ENCODE assay signal across 11 mouse cellular contexts in the genomic region with DNA sequence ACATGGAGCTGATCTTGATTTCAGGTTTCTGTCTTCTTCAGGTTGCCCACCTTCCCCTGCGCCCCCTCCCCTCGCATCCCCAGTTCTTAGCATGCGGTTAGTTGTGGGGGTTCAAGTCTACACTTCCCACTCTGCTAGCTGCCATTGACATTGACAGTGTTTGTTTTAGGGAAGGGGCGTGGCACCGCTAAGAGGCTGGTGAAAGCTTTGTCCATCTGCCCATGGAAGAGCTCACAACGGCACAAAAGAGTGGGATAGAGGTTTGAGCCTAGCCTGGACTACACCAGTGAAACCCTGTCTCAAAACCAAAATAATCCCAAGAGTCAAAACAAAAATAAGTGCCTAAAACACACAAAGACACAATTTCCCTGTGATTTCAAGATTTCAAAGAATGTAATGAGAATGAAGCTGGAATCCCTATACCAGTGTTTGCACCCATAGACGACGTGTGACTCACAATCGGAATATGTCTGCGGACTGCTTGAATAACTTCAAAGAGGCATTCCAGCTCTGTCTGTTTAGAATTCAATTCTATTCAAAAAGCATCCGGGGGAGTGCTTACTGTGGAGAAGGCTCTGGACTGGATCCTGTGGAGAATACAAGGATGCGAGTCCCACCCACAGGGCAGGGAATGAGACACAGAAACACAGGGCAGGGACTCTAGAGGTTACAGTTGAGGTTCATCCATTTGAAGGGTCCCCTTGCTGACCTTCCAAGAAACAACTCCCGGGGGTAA.
A peak's percentile ranks its signal among the peaks of the same experiment; 100 is the strongest.
DNase-seq lines count a peak whose midpoint lies in the region; ATAC-seq and TF ChIP-seq lines count a peak whose summit lies in the region.
"Had no signal": no experiment of that assay in that cellular context is flagged by ENCODE, and none has a peak within 500 bp of the region (broad histone marks: within the 10 kb centered on the region; RNA-seq: fewer than 3 reads in every experiment).

No protein-coding gene starts in this region.

- no peak for TF ChIP-seq CTCF in Patski (IDR thresholded peaks at IDR 0.05)

- H3K9me3 ChIP-seq in embryonic facial prominence, embryonic 14.5 days (ENCODE audit: control insufficient read depth, low read length) = no peaks in the 10 kb centered on the region
- no peaks in the 10 kb centered on the region for H3K9me3 ChIP-seq in embryonic facial prominence, embryonic 10.5 days
- H3K9me3 ChIP-seq in midbrain, embryonic 12.5 days = no peaks in the 10 kb centered on the region
- H3K9me3 ChIP-seq: limb, embryonic 13.5 days had no signal

- in situ Hi-C loops in Patski (cut with MboI; ENCODE audit: low pct_unique_long_range_greater_than_20kb) = no loop called here

- H3K9ac ChIP-seq in embryonic facial prominence, embryonic 14.5 days (ENCODE audit: low read depth, low read length) = no peak overlapping the region
- H3K9ac ChIP-seq in midbrain, embryonic 12.5 days (replicated peaks) = no peak overlapping the region
- H3K9ac ChIP-seq: limb, embryonic 13.5 days had no signal

- DNase-seq in embryonic facial prominence, embryonic 14.5 days (ENCODE audit: low spot score) = peak; percentile 5
- DNase-seq in embryonic facial prominence, embryonic 10.5 days (ENCODE audit: low spot score) = no peak
- peak; percentile 4 for DNase-seq in Patski (ENCODE audit: low read depth, low spot score)
- peak; percentile 36 to 40 for DNase-seq in frontal cortex, postnatal 36 days (ENCODE audit: low spot score in 2 of 2)
- DNase-seq in heart, adult 18-20 months = no peak
- no peak for DNase-seq in ovary, postnatal 14 days (ENCODE audit: low spot score)
- DNase-seq: kidney, postnatal 36 days; lung, postnatal 36 days had no signal

- H3K4me3 ChIP-seq in embryonic facial prominence, embryonic 14.5 days (ENCODE audit: low read depth, low read length) = no peak overlapping the region
- H3K4me3 ChIP-seq in embryonic facial prominence, embryonic 10.5 days = no peak overlapping the region
- no peak overlapping the region for H3K4me3 ChIP-seq in midbrain, embryonic 12.5 days
- H3K4me3 ChIP-seq: limb, embryonic 13.5 days had no signal

- no peaks in the 10 kb centered on the region for H3K4me1 ChIP-seq in embryonic facial prominence, embryonic 14.5 days (ENCODE audit: control insufficient read depth, insufficient read depth, low read length)
- peaks cover 22% of the 10 kb centered on the region for H3K4me1 ChIP-seq in embryonic facial prominence, embryonic 10.5 days
- peaks cover 31% of the 10 kb centered on the region for H3K4me1 ChIP-seq in midbrain, embryonic 12.5 days

- no peak overlapping the region for H3K27ac ChIP-seq in embryonic facial prominence, embryonic 14.5 days (replicated peaks; ENCODE audit: low read depth, low read length)
- H3K27ac ChIP-seq in embryonic facial prominence, embryonic 10.5 days (replicated peaks) = no peak overlapping the region
- H3K27ac ChIP-seq in midbrain, embryonic 12.5 days (replicated peaks) = peak overlapping the region; percentile 67
- H3K27ac ChIP-seq: limb, embryonic 13.5 days had no signal

- POLR2A ChIA-PET in Patski (lab: Charles Lee) = no interaction called here

- ATAC-seq in embryonic facial prominence, embryonic 14.5 days (ENCODE audit: low read depth) = no peak
- ATAC-seq in Patski = peak; percentile 47
- ATAC-seq in midbrain, embryonic 12.5 days (ENCODE audit: low FRiP score, low read depth) = peak; percentile 41; the same call in 1 of the 2 replicates
- no peak for ATAC-seq in activated CD4-positive, CD25-positive, alpha-beta regulatory T cell, adult 4 months

- WGBS in embryonic facial prominence, embryonic 14.5 days = 62% methylated on average over 13 of the region's 13 CpGs
- WGBS in embryonic facial prominence, embryonic 10.5 days = 69% methylated on average over 13 of the region's 13 CpGs
- 23% methylated on average over 13 of the region's 13 CpGs for WGBS in midbrain, embryonic 12.5 days

- CTCF ChIA-PET in Patski (lab: Charles Lee) = no interaction called here

- no peak overlapping the region for H3K4me2 ChIP-seq in embryonic facial prominence, embryonic 14.5 days (ENCODE audit: low read depth, low read length)
- H3K4me2 ChIP-seq in midbrain, embryonic 12.5 days (replicated peaks) = no peak overlapping the region
- H3K4me2 ChIP-seq: limb, embryonic 13.5 days had no signal

- 0 out of 2 replicates have a peak, but pooled peaks cover 5% of the 10 kb centered on the region for H3K27me3 ChIP-seq in embryonic facial prominence, embryonic 14.5 days (replicated peaks; ENCODE audit: control insufficient read depth, insufficient read depth, low read length)
- peaks cover 27% of the 10 kb centered on the region for H3K27me3 ChIP-seq in embryonic facial prominence, embryonic 10.5 days (replicated peaks; ENCODE audit: low read depth, poor library complexity, severe bottlenecking)
- peaks cover 4% of the 10 kb centered on the region for H3K27me3 ChIP-seq in Patski
- peaks cover 6% of the 10 kb centered on the region; the same call in 1 of the 2 replicates for H3K27me3 ChIP-seq in midbrain, embryonic 12.5 days

- H3K36me3 ChIP-seq in embryonic facial prominence, embryonic 14.5 days (ENCODE audit: control insufficient read depth, insufficient read depth, low read length) = no peaks in the 10 kb centered on the region
- no peaks in the 10 kb centered on the region for H3K36me3 ChIP-seq in embryonic facial prominence, embryonic 10.5 days (replicated peaks)
- H3K36me3 ChIP-seq in midbrain, embryonic 12.5 days = no peaks in the 10 kb centered on the region
- H3K36me3 ChIP-seq: limb, embryonic 13.5 days had no signal

Comparison
In these comparisons a context has a peak if more than half of its experiments do, and no peak if none do; other contexts are left out.
1. DNase-seq: peak in embryonic facial prominence, embryonic 14.5 days (single experiment), Patski (single experiment) and frontal cortex, postnatal 36 days (2 of 2); none in embryonic facial prominence, embryonic 10.5 days (single experiment), heart, adult 18-20 months (0 of 2) and ovary, postnatal 14 days (single experiment).
2. ATAC-seq: peak in Patski (single experiment) and midbrain, embryonic 12.5 days (single experiment); none in embryonic facial prominence, embryonic 14.5 days (single experiment) and activated CD4-positive, CD25-positive, alpha-beta regulatory T cell, adult 4 months (single experiment).